Mouse (Mus musculus) right cerebral cortex, adult 18-20 months (tissue): ENCODE data around the gene Emx2.

Source experiments
- DNase-seq: peaks from one replicate; pipeline ENCODE4 v3.0.0; 2022; ENCODE audit warnings: mixed read lengths

Gene Emx2

DNA sequence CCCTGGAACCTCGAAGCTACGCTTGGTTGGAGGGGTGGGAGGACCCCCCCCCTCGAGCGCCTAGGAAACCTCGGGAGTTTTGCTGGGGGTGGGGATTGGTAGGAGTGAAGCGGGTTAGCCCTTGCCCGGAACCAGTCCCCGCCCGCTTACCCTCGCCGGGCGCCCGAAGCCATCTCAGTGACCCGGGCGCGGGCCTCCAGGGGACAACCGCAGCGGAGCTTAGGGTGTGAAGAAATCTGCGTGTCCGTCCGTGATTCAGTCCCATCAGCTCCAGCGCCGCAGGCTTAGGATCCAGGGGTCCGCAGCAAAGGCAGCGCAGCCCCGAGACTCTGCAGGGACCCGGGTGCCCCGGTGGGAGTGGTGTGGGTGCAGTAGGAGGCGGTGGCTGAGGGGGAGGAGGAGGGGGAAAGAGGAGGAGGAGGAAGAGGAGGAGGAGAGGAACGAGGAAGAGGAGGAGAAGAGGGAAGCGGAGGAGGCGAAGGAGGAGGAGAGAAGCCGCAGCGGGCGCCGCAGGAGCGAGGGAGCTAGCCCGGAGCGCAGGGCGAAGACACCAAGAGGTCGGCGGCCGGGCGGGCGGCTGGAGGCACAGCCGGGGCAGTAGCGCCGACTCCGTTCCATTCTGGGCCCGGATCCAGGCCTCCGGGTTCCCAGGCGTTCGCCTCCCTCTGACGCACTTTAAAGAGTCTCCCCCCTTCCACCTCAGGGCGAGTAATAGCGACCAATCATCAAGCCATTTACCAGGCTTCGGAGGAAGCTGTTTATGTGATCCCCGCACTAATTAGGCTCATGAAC lies at the start of gene Emx2:
Emx2 (plus strand) TSS at position 422 of the 792 bp plus-strand sequence.
- peak; percentile 59 for DNase-seq

DNA sequence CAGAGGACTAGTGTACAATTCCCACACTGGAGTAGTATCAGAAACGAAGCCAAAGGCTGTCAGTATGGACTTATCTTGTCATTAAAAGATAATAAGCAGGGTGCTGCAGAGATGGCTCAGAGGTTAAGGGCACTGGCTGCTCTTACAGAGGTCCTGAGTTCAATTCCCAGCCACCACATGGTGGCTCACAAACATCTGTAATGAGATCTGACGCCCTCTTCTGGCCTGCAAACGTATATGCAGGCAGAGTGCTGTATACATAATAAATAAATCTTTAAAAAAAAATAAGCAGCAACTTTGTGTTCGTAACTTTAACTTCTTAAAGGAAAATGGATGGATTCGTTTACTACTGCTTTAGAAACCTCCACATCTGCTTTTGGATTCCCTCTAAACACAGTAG lies 44.0 kb upstream of the Emx2 start:
- no peak for DNase-seq

DNA sequence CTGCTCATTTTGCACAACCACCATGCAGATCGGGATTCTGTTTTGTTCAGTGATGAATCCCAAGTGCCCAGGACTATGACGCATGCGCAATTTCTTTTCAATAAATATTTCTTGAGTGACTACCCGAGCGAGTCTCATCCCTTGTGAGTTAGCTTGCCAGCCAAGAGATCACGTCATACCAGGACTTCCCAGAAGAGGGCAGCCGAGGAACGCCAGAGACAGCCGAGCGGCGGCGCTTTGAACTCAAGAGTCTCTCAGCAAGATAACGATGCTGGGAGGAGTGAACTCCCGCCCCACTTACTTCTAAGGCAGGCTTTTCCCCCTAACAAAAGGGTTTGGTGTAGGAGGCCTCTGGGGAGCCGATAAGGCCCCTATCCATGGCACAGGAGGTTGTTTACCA lies 40.1 kb upstream of the Emx2 start:
- peak; percentile 90 for DNase-seq

DNA sequence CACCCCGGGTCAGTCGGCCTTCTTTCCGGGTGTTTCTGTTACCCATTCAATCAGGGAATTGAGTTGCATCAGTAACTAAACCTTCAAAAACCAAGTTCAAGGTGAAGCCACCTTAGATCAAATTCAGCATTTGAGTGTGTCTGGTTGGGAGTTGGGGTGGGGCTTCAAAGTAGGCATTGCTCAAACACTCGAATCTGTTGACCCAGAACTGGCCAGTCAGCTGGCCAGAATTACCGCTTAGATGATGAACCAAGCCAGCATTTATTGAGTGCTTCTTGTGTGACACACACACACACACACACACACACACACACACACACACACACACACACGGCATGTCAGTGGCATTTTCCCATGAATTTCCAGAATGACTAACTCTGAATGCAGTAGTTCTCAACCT lies 39.5 kb upstream of the Emx2 start:
- DNase-seq = no peak

DNA sequence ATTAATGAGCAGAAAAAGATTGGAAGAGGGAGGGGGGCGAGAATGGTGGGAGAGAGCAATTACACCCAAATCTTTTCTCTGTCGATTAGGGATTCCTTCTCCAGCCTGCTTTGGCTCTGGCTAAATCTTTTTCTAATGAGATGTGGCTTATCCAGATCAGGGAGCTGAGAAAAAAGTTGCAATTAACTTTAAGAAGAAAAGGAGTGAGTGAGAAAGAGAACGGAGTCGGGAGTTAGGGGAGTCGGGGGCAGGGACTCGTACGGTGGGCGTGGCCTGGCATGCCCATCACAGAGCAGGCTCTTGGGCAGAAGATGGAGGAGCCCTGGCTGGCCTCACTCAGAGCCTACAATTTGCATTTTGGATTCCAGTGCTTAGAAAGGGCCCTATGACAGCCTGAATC lies 35.8 kb upstream of the Emx2 start:
- no peak for DNase-seq

DNA sequence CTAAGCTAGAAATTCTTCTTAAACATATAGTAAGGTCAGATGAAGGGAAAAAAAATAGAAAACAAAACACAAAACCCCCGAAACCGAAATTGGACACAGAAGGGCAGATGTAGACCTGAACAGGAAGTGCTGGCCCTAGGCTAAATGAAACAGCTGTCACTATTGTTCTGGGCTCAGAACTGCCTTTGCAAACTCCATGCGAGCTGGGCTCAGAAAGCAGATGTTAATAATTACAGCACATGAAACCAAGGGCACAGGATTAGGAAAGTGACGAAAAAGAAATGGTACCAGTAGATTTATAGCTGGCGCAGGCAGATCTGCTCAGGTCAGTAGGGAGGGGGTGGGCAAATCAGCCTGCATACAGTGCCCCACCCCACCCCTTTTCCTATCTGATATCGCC lies 34.5 kb upstream of the Emx2 start:
- DNase-seq = no peak

DNA sequence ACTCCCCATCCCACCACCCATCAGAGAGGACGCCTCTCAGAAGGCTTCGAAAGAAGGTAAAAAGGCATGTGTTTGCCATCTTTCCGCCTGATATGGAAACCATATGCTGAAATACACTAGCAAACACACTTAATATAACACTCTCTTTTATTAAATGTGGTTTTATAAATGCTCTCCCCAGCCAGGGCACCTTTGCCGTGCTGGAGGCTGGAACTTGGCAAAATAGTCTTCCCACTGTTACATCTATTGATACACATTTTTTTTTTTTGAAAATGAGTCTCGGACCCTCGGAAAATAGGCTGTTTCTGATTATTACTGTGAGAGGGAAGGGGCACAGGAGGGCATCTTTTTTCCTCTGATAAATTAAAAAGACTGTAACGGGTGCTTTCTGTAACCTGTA lies 33.2 kb upstream of the Emx2 start:
- DNase-seq = no peak

DNA sequence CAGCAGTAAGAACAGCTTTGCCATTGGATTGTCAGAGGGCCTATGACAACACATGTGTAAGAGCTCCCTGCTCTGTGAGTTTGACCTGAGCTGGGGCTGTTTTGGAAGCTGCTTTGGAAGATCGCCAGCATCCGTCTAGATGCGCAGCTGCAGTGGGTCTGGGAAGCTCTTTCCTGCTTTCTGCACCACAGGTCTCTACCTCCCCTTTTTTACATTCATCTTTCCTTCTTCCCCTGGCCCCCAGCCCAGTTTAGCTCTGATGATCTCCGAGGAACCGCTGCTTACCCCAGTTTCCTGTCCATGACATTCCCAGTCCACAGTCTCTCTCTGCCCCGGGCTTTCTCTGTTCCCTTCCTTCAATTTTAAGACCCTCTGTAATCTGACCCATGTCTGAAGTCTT lies 25.9 kb upstream of the Emx2 start:
- no peak for DNase-seq

DNA sequence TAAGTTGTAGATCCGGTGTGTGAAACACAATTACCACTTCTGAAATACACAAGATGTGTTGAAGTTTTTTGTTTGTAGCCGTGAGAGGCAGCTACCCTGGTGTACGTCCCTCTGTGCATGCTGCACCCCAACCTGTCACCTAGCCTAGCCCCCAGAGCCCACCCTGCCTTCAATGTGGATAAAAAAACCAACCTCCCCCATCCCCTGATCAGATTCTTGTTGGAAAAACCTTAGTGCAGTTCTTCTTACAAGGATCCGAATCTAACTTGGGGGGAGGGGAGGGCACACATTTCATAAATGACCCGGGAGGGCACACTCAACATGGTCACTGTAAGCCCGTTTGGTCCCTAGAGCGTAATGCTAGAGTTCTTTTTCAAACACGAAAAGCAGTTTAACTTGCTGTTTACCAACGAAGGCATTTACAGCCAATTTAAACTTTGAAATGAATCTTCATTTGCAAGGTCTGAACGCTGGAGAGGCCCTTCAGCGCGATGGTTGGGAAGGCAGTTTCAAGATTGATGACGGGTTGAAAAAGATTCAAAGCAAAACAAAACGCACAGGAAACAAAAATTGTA lies 7.5 kb upstream of the Emx2 start:
- DNase-seq = no peak

DNA sequence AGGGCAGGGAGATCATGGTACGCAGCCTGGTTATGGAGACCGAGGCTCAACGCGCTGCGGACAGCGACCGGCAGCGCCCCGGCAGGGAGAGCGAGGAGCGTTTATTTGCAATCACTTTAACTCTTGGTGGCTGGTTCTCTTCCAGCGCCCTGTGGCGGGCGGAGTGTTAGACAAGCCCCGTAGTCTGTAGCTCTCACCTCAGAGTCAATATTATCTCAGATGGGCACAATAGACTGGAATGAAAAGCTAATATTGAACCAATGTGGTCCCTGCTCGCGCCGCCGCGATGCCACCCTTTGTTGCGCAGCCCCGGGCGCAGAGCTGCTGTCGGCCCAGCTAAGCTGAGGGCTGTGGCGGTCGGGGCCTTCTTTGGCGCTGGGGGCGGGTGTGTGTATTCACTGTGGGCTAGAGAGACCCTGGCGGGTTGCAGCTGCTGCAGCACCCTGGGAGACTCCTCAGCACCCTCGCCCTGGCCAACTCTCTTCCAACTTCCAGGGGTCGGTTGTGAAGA lies 6.7 kb upstream of the Emx2 start:
- no peak for DNase-seq

DNA sequence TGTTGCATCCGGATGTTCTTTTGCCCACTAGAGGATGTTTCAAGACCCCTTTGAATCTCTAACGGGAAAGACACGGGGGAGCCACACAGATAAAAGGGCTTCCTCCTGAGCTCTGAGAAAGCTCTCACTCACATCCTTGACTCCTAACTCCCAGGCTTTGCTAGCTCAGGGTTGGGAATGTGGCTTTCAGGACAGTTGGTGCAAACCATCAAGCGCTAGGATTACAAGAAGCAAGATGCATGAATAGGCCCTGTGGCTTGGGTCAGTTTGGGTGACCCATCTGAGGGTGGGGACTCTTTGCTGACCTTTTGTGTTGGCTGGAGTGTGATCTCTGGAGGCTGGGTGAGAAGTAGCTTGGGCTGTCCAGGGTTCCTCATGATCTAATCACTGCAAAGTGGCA lies 5.9 kb upstream of the Emx2 start:
- no peak for DNase-seq

DNA sequence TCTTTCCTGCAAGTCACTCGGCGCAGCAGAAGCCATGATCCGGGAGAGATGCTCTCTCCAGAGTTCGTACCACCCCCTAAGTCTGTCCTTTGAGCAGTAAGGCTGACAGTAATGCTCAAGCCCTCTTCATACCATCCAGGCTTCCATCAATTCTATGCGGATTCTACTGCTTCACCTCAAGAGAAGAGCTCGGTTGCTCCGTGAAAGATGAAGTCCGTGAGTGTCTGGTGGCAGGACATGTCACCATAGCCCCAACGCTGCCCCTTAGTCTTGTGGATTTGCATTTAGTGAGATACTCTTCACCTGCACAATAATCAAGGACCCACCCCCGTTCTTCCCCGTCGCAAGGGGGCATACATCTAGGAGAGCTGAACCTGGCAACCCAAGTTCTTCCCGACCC lies 4.6 kb upstream of the Emx2 start:
- no peak for DNase-seq

DNA sequence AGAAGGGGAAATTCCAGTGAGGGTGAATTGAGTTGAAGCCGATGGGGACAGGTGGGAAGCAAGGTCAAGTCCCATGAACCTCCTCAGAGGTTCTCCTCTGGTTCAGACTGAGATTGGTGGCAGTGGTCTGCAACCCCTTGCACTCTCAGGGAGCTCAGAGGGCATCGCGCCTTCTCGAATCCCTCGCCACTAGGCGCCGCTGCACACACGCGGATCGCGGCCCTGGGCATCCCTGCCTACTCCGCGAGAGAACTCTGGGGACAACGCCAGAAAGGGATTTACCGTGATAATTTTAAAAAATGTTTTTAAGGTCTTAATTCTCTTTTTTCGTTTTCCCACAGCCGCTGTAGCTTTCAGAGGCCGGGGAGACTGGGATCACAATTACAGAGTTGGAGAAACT lies 4.0 kb upstream of the Emx2 start:
- peak; percentile 74 for DNase-seq

DNA sequence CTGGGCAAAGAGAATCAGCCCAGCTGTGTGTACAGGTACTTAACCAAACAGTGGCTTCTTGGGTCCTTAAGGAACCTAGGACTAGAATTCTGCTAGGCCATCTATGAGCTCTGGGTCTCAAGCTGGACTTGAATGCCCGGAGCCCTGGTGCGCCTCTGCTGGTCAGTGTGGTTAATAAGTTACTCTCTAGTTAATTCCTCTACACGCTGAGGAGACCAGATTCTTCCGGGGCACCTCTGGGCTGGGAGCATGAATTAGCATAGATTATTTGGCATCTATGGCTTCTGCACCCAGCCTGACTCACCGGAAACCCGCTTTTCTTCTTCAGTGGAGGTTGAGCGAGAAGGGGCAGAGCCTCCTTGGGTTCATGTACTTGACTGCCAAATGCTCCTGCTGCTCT lies 2.5 kb upstream of the Emx2 start:
- DNase-seq = no peak

DNA sequence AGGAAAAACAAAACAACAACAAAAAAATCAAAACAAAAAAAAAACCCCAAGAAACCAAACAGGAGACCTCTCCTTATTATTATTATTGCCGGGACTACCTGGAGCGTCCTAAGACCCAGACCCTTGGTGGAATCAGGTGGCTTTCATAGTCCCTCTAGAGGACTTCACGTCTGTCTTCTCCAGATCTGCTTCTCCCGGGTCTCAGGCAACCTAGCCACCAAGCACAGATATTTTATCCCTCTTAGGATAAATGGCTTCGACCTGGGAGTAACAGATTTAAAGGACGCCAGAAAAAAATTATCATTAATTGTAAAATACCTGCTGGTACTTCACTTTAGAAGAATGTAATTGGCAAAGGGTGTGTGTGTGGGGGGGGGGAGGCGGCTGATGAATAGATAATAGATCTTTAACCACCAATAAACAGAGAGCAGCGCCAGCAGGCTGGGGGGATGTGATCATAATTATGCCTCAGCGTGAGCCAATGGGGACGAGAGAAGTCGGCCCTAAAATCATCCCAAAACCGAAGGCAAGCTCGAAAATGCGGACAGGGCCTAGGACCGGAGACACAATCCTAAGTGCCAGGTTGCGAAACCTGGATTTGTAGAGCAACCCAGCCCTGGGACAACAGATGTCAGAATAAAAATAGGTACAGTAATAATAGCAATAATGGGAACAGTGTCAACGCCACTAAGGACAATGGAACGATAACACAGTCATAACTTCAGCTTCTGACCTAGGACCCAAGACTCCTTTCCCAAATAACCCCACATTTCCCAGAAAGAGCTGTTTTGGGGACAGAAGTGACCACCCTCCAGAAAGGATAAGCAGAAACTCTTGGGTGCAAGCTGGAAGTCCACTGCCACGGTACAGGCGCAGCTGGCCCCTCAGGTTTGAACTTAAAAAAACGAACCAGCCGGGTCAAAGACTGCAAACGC lies 894 bp upstream of the Emx2 start:
- DNase-seq = no peak

DNA sequence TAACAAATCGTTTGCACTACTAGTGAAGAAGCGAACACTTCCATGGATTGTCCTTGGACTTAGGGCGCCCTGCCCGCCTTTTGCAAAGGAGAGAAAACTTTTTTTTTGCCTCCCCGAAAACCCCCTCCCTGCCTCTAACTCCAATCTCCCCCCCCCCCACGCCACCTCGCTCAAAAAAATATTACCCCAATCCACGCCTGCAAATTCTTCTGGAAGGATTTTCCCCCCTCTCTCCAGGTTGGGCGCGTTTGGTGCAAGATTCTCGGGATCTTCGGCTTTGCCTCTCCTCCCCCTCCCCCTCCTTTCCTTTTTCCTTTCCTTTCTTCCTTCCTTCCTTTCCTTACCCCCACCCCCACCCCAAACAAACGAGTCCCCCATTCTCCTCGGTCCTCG lies 567 bp downstream of the Emx2 start:
- DNase-seq = no peak

DNA sequence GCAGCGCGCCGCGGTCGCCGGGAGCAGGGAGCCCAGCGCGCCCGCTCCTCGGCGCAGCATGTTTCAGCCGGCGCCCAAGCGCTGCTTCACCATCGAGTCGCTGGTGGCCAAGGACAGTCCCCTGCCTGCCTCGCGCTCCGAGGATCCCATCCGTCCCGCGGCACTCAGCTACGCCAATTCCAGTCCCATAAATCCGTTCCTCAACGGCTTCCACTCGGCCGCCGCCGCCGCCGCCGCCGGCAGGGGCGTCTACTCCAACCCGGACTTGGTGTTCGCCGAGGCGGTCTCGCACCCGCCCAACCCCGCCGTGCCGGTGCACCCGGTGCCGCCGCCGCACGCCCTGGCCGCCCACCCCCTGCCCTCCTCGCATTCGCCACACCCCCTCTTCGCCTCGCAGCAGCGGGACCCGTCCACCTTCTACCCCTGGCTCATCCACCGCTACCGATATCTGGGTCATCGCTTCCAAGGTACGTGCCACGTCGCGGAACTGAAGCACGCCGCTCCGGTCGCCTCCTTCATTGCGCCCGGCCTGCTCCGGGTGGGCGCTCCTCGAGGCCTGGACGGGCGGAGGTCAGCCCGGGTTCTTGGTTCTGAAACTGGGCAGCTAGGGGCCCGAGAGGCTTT lies 1.1 kb downstream of the Emx2 start:
- DNase-seq = no peak

DNA sequence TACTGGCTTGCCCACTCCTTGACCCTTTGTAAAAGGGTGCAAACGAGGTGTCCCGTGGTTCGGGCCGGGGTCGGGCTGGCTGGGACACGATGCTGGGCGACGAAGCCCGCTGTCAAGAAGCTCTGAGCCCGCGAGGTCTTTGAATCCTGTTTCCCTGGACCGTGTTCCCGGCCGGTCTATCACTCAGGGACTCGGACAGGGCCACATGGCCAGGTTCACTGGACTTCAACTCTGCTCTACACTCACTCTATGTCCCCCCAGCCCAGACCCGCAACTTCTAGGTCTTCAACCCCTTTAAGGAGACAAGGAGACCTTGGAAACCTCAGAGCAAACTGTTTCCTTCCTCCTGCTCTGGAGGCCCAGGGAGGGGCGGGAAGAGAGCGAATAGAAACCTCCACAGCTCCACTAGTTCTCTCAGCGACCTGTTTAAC lies 1.7 kb downstream of the Emx2 start:
- no peak for DNase-seq

DNA sequence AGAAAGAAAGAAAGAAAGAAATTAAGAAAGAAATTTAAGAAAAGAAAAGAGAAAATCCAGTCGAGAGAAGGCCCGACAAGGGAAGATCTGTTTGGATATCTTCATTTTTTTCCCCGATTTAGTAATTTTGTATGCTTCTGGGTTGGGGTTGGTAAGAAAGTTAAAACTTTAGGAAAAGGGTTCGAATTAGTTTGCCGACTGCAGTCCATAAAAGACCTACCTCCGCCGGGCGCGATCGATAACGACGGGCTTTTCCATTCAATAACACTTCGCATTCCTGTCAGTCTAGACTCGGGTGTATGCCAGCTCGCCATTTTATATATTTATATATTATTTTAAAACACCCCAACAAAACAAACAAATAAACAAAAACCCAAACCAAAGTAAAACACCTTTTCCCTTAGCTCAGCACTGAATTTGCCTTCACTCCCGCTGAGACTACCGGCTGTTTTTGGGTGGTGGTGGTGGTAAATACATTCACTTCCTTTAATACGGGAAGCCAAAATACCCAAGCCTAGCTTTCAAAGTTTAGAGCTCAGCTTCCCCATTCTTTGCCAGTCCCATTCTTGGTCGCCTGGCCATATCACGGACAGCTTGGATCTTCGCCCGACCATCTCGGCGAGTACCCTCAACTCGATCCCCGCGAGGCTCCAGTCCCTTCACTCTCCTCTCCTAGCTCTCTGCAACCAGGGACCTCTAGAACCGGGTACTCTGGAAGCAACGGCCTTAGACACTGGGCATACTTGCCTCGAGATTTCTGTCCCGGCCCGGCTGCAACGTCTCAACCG lies 2.4 kb downstream of the Emx2 start:
- no peak for DNase-seq

DNA sequence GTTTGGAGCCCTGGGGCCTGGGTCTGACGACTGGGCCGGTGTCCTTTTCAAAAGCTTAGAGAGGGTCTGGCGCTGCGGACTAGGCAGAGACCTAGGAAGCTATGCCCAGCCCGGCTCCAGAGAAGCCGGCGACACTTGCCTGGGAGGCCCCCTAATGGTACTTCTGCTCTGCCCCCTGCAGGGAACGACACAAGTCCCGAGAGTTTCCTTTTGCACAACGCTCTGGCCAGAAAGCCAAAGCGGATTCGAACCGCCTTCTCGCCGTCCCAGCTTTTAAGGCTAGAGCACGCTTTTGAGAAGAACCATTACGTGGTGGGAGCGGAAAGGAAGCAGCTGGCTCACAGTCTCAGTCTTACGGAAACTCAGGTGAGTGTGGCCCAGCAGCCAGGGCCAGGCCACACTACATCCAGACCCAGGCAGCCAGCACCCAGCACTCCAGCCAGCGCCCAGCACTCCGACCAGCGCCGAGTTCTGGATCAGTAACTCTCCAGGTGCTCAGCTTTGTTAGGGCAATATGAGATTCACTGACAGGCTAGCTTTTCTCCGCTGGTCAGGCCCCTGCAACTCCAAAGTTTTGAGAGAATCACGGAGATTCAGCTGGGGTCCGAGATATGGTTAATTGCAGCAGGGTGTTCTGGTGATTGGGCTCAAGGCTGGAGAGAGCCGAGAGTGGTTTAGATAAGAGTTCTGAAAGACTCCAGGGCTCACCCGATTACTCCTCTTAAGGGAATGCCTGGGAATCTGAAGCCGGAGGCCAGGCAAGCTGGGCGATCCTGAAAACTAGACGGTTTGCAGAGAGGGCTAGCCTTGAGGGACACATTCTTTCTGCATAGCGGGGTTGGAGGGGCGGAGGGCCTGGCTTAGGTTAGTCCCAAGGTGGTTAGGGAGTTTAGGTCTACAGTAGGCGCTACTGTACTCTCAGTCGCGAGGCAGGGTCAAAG lies 3.6 kb downstream of the Emx2 start:
- no peak for DNase-seq
